Mouse (Mus musculus) heart, embryonic 12.5 days (tissue): ENCODE measurements around the gene Zfp14. TPM values are rescaled to one million over a fixed set of nuclear protein-coding genes. Genes with fewer than 3 reads are reported as not detected.

ENCODE experiments used
- ATAC-seq: fragments of 200-750 bp; cut with Nextera tagmentation; 2 replicates; pipeline ENCODE4 v1.8.0; 2017; ENCODE audit warnings: moderate TSS enrichment, moderate library complexity; ENCODE audit not compliant: insufficient number of reproducible peaks, low FRiP score
- H3K27ac ChIP-seq: fragments of 300-500 bp; sonication (generic); 2 replicates; pipeline ENCODE4 v1.5.1; 2016; ENCODE audit warnings: mild to moderate bottlenecking, moderate library complexity; ENCODE audit not compliant: poor library complexity, severe bottlenecking
- H3K27me3 ChIP-seq: fragments of 300-500 bp; sonication (generic); replicated peaks from 2 replicates; pipeline ENCODE4 v1.6.1; 2016; ENCODE audit warnings: mild to moderate bottlenecking, moderate library complexity
- H3K36me3 ChIP-seq: fragments of 300-500 bp; sonication (generic); 2 replicates; pipeline ENCODE4 v1.6.1; 2016; ENCODE audit warnings: mild to moderate bottlenecking, moderate library complexity
- H3K4me1 ChIP-seq: fragments of 300-500 bp; sonication (generic); replicated peaks from 2 replicates; pipeline ENCODE4 v1.6.1; 2016; ENCODE audit warnings: mild to moderate bottlenecking
- H3K4me2 ChIP-seq: fragments of 300-500 bp; sonication (generic); 2 replicates; pipeline ENCODE4 v1.6.1; 2016; ENCODE audit warnings: mild to moderate bottlenecking, moderate library complexity
- H3K4me3 ChIP-seq: fragments of 300-500 bp; sonication (generic); 2 replicates; pipeline ENCODE4 v1.5.1; 2016; ENCODE audit warnings: mild to moderate bottlenecking
- H3K9ac ChIP-seq: fragments of 300-500 bp; sonication (generic); 2 replicates; pipeline ENCODE4 v1.6.1; 2016; ENCODE audit warnings: mild to moderate bottlenecking, moderate library complexity
- H3K9me3 ChIP-seq: fragments of 300-500 bp; sonication (generic); replicated peaks from 2 replicates; pipeline ENCODE4 v1.6.1; 2016; ENCODE audit warnings: mild to moderate bottlenecking, moderate library complexity
- WGBS: fragments of 180-500 bp; shearing (Covaris S2); methylation state at CpG from one replicate; pipeline ENCODE4 v1.1.7; 2016; 5-methylcytosine and 5-hydroxymethylcytosine counted together
- polyA plus RNA-seq: library from polyadenylated mRNA; unstranded; fragments of >200 nt; fragmentation: Nextera tagmentation; extraction: Ambion mirVana; gene quantifications from 2 replicates; pipeline ENCODE4 v1.2.1, GENCODE M21; 2016

Gene Zfp14
- polyA plus RNA-seq, 1 experiment from 2014 or later = 3.4 TPM

DNA sequence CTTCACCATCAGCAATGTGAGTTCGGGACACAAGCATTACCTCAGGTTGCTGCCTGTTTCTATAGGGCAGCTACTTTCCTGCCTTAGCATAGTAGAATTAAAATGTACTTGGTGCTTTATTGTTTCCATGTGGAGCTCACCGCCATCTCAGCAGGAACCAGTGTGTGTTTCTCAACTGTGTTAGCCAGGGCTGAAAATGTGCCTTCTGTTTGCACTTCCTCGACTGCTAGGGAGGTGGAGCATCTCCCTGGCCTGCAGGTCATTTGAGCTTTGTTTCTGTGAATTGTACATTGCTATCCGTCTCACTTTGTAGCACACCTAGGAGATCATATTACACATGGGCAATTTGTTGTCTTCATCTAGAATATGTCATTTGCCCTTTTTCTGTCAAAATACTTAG, 23.8 kb downstream of the Zfp14 start:
- H3K4me1 ChIP-seq = no peaks in the 10 kb centered on the region
- no peak overlapping the region for H3K4me3 ChIP-seq
- H3K4me2 ChIP-seq = no peak overlapping the region
- no peaks in the 10 kb centered on the region for H3K27me3 ChIP-seq
- WGBS = 84% methylated on average over 4 of the region's 4 CpGs
- H3K27ac ChIP-seq = no peak overlapping the region
- H3K9ac ChIP-seq = no peak overlapping the region
- peaks cover 57% of the 10 kb centered on the region for H3K36me3 ChIP-seq
- no peaks in the 10 kb centered on the region for H3K9me3 ChIP-seq
- ATAC-seq = no peak

- Histone ChIP-seq H3K36me3 (peaks cover 76% of the 10 kb centered on the region), H3K9me3 (no peaks in the 10 kb centered on the region), H3K4me1 (no peaks in the 10 kb centered on the region), H3K4me2 (no peak overlapping the region), H3K27me3 (no peaks in the 10 kb centered on the region), H3K9ac (no peak overlapping the region), H3K4me3 (no peak overlapping the region), H3K27ac (no peak overlapping the region)
- WGBS = 78% methylated on average over 5 of the region's 5 CpGs
- ATAC-seq = no peak
Measured at GRCm38 (mm10) chr7:30025358-30025757, 25.8 kb downstream of the Zfp14 start.

GRCm38 (mm10) chr7:30023800-30024199, 27.4 kb downstream of the Zfp14 start:
- Histone ChIP-seq H3K4me3 (no peak overlapping the region), H3K27me3 (no peaks in the 10 kb centered on the region), H3K27ac (no peak overlapping the region), H3K4me1 (no peaks in the 10 kb centered on the region), H3K36me3 (peaks cover 89% of the 10 kb centered on the region), H3K9ac (no peak overlapping the region), H3K9me3 (no peaks in the 10 kb centered on the region), H3K4me2 (no peak overlapping the region)
- 72% methylated on average over 8 of the region's 8 CpGs for WGBS
- no peak for ATAC-seq

GRCm38 (mm10) chr7:30023324-30023723, 27.9 kb downstream of the Zfp14 start:
- no peak overlapping the region for H3K4me3 ChIP-seq
- H3K4me2 ChIP-seq = no peak overlapping the region
- H3K4me1 ChIP-seq = no peaks in the 10 kb centered on the region
- H3K27me3 ChIP-seq = no peaks in the 10 kb centered on the region
- WGBS = 92% methylated on average over 9 of the region's 9 CpGs
- H3K9ac ChIP-seq = no peak overlapping the region
- peaks cover 90% of the 10 kb centered on the region for H3K36me3 ChIP-seq
- no peak overlapping the region for H3K27ac ChIP-seq
- ATAC-seq = no peak
- H3K9me3 ChIP-seq = no peaks in the 10 kb centered on the region

GRCm38 (mm10) chr7:30019543-30019942, 31.6 kb downstream of the Zfp14 start:
- Histone ChIP-seq H3K9me3 (no peaks in the 10 kb centered on the region), H3K4me1 (no peaks in the 10 kb centered on the region), H3K9ac (no peak overlapping the region), H3K4me3 (no peak overlapping the region), H3K27ac (no peak overlapping the region), H3K36me3 (peaks cover 96% of the 10 kb centered on the region), H3K4me2 (no peak overlapping the region), H3K27me3 (no peaks in the 10 kb centered on the region)
- 83% methylated on average over 2 of the region's 2 CpGs for WGBS
- no peak for ATAC-seq

- Histone ChIP-seq H3K9me3 (no peaks in the 10 kb centered on the region), H3K9ac (no peak overlapping the region), H3K27me3 (no peaks in the 10 kb centered on the region), H3K4me3 (no peak overlapping the region), H3K4me1 (no peaks in the 10 kb centered on the region), H3K4me2 (no peak overlapping the region), H3K36me3 (peaks cover 92% of the 10 kb centered on the region), H3K27ac (no peak overlapping the region)
- 88% methylated on average over 6 of the region's 6 CpGs for WGBS
- ATAC-seq = no peak
Measured at GRCm38 (mm10) chr7:30017226-30017625, 34.0 kb downstream of the Zfp14 start.

DNA sequence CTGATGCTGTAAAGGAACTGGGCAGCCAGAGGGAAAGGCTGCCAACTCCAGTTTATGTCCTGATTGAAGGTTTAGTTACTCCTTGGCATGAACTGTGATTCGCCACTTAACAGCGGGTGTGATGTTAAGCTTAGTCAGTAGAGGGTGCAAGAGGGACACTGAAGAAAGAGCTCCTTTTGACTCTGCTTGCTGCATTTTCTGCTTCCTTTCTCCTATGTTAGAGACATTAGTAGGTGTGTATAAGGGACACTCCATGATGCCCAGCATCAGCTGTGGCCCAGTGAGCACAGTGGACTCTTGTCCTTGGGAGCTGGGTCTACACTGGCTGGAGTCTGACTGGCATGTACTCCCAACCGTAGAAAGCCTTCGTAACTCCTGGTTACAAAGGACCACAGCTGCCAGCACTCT, 38.2 kb downstream of the Zfp14 start:
- Histone ChIP-seq H3K27me3 (no peaks in the 10 kb centered on the region), H3K4me3 (no peak overlapping the region), H3K36me3 (peaks cover 88% of the 10 kb centered on the region), H3K9me3 (no peaks in the 10 kb centered on the region), H3K27ac (no peak overlapping the region), H3K4me2 (no peak overlapping the region), H3K9ac (no peak overlapping the region), H3K4me1 (0 out of 2 replicates have a peak, but pooled peaks cover under 1% of the 10 kb centered on the region)
- no peak for ATAC-seq
- WGBS = 86% methylated on average over 4 of the region's 4 CpGs

DNA sequence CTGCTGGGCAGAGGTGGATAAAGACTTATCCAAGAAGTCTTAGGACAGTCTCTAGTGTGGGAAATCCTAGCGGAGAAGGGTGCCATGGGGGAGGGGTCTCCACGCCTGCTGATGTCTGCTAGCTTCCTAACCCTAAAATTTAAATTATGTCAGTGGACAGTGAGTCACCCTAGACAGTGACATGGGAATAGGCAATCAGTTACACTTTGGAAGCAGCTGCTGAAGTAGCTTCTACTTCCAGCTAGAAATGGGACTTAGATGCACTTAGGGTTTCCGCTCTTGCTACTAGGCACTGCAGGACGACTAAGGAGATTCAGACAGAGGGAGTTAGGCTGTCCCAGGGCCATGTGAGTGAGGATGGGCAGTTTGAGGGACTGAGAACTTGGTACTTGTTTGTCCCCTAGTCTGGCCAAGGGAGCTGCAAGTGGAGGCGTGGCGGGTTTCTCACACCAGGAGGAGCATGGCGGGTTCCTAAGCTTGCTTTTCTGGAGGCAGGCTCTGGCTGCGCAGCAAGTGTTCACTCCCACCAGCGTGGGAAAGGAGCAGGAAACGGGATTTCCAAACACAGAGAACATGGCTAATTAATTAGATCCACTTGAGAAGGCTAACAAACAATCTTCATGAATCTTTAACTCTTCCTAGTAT, 40.5 kb downstream of the Zfp14 start:
- H3K4me2 ChIP-seq = no peak overlapping the region
- 87% methylated on average over 10 of the region's 10 CpGs for WGBS
- H3K9me3 ChIP-seq = no peaks in the 10 kb centered on the region
- peaks cover 85% of the 10 kb centered on the region for H3K36me3 ChIP-seq
- H3K4me3 ChIP-seq = no peak overlapping the region
- no peaks in the 10 kb centered on the region for H3K27me3 ChIP-seq
- no peak overlapping the region for H3K9ac ChIP-seq
- H3K27ac ChIP-seq = no peak overlapping the region
- ATAC-seq = no peak
- H3K4me1 ChIP-seq = 0 out of 2 replicates have a peak, but pooled peaks cover 6% of the 10 kb centered on the region

- Histone ChIP-seq H3K9me3 (no peaks in the 10 kb centered on the region), H3K27ac (no peak overlapping the region), H3K36me3 (peaks cover 82% of the 10 kb centered on the region), H3K4me2 (no peak overlapping the region), H3K4me1 (0 out of 2 replicates have a peak, but pooled peaks cover 6% of the 10 kb centered on the region), H3K9ac (no peak overlapping the region), H3K4me3 (no peak overlapping the region), H3K27me3 (no peaks in the 10 kb centered on the region)
- WGBS = 84% methylated on average over 21 of the region's 21 CpGs
- ATAC-seq = no peak
Measured at GRCm38 (mm10) chr7:30009321-30010085, 41.7 kb downstream of the Zfp14 start.

- H3K27ac ChIP-seq = no peak overlapping the region
- WGBS = 87% methylated on average over 6 of the region's 6 CpGs
- H3K27me3 ChIP-seq = no peaks in the 10 kb centered on the region
- H3K4me2 ChIP-seq = no peak overlapping the region
- H3K4me1 ChIP-seq = 0 out of 2 replicates have a peak, but pooled peaks cover 6% of the 10 kb centered on the region
- peaks cover 78% of the 10 kb centered on the region for H3K36me3 ChIP-seq
- no peak for ATAC-seq
- no peak overlapping the region for H3K4me3 ChIP-seq
- H3K9ac ChIP-seq = no peak overlapping the region
- H3K9me3 ChIP-seq = no peaks in the 10 kb centered on the region
Measured at GRCm38 (mm10) chr7:30008020-30008690, 43.0 kb downstream of the Zfp14 start.

GRCm38 (mm10) chr7:30007601-30008000, 43.6 kb downstream of the Zfp14 start:
- 0 out of 2 replicates have a peak, but pooled peaks cover 6% of the 10 kb centered on the region for H3K4me1 ChIP-seq
- H3K36me3 ChIP-seq = peaks cover 77% of the 10 kb centered on the region
- no peak for ATAC-seq
- H3K27ac ChIP-seq = no peak overlapping the region
- 90% methylated on average over 1 of the region's 1 CpGs for WGBS
- no peak overlapping the region for H3K4me2 ChIP-seq
- H3K4me3 ChIP-seq = no peak overlapping the region
- no peaks in the 10 kb centered on the region for H3K27me3 ChIP-seq
- no peaks in the 10 kb centered on the region for H3K9me3 ChIP-seq
- no peak overlapping the region for H3K9ac ChIP-seq
